Mouse (Mus musculus) cerebellum, postnatal 14 days (tissue): Measurements from ENCODE around the gene Usf1.
A peak's percentile ranks its signal among the peaks of the same experiment; 100 is the strongest.

Experiments used
- DNase-seq, 2 experiments: peaks; one replicate each; pipeline ENCODE4 v3.0.0; 2021; ENCODE audit warnings: mixed read lengths in 2 of 2

Gene Usf1

GRCm38 (mm10) chr1:171419291-171419882 lies 8.3 kb downstream of the Usf1 start:
- no peak for DNase-seq

DNA sequence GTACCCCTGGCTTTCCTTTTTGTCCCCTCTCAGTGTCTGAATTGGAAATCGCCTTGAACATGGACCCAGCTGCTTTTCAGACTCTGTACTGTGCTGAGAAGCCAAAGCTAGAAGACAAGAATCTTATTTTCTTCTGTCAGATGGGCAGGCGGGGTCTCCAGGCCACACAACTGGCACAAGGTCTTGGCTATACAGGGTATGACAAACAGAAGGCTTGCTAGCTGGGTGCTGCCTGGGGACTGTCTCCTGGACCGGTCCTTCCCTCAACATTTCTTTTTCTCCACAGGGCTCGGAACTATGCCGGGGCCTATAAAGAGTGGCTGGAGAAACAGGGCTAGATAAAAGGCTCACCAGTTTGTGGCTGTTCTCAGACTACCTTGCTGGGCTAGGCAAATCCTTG lies 8.8 kb downstream of the Usf1 start:
- no peak for DNase-seq

GRCm38 (mm10) chr1:171422504-171423095 lies 11.5 kb downstream of the Usf1 start:
- no peak for DNase-seq

DNA sequence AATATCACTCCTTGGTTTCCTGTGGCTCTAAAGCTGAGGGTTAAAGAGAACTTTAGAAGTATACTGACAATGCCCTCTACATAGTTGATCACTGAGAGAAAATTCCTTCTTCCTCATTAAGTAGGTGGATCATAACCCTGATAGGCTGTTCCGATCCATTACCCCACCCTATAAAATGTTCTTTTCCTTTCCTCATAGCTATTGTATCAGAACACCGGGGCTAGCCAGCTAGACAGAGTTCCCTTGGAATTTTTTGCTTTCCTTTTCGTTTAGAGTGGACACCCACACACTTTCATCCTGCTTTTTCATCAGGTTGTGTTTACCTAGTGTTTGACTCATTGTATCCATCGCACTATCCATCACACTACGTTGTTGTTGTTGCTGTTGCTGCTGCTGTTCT lies 13.5 kb downstream of the Usf1 start:
- no peak for DNase-seq

GRCm38 (mm10) chr1:171425126-171425525 lies 14.0 kb downstream of the Usf1 start:
- DNase-seq: no peak

DNA sequence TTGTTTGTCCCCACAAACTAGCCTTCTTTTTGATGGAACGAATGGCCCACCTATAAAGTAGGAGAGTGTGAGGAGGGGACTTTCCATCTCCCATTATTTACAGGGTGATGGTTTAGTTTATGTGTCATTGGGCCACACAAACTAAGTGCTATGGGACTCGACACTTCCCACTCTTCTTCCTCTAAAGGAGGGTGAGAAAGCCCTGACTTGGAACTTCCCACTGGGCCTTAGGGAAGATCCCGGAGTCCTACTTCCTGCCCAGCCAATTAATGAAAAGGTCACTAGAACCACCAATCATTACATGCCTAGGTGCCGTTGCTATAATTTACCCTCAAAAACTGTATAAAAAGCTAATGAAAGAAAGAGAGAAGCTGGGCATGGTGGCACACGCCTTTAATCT lies 21.0 kb downstream of the Usf1 start:
- DNase-seq: no peak

DNA sequence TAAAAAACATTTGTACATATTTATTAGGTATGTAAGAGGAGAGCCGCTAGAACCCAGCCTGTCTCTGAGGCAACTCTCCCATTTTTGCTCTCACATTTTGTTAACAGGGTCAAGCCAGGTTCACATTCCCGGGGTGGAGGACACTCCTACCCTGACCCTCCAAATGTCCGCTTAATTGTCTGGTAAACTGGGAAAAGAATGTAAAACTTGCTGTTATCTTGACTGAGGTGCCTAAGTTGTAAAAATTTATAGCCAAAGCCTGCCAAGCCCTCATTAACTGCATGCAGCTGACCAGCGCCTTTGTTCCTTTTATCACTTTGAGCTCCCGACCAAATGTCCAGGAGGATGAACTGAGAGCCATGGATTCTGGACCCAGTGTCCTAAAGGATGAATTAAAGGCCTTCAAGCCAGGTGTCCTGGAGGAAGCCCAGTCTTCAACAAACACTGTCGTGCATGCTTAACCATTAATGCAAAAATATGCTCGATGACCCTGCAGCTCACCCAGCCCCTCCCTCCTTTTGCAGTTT lies 24.2 kb downstream of the Usf1 start:
- DNase-seq: no peak

DNA sequence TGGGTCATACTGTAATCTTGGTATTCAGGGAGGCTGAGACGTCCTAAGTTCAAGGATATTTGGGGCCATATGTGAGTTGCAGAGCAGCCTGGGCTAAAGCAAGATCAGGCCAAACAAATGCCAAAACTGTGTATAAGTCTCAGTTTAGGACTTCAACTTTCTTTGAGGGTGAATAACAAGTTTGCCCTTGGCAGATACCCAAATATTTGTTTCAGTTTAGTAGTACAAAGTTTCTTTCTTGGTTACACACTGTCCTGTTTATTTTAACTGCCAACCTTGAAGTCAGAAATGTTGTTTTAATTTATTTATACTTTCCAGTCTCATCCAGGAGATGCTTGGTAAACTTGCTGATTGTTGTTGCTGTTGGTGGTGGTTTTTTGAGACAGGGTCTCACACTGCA lies 24.9 kb downstream of the Usf1 start:
- DNase-seq: no peak

DNA sequence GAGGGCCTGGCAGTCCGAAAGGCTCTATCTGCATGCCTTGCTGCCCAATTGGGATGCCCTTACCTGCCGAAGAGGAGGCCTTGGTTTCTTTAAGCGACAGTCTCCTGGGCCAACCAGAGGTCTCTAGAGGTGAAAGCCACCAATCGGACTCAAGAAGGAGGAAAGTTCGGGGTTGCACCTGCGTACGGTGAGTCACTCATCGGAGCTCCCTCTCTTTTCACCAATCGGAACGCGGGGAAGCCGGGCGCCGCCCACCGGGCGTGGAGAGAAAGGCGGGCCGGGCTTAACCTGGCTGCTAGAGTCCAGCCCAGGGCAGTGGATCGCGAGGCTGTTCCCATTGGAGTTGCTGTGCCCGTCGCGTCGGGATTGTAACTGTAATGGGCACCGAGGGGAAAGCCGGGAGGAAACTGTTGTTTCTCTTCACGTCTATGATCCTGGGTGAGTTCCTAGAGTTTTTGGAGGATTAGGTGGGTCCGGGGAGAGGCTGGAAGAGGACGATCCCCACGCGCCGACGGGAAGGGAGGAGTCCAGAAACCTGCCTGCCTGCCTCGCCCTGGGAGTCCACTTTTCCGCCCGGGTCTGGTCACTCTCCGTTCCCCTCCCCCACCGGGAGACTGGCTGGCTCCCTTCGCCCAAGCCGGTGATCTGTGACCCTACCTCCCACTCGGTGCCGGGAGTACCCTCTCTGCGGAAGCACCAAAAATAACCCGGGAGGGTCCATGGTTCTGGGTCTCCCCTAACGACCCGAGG lies 26.3 kb downstream of the Usf1 start, which contains the start of gene F11r:
Gene F11r, plus strand, starts transcription at position 272 of the 750 bp plus-strand sequence.
- DNase-seq: peak; percentile 85 to 87

GRCm38 (mm10) chr1:171438014-171438670 lies 27.0 kb downstream of the Usf1 start:
- no peak for DNase-seq

DNA sequence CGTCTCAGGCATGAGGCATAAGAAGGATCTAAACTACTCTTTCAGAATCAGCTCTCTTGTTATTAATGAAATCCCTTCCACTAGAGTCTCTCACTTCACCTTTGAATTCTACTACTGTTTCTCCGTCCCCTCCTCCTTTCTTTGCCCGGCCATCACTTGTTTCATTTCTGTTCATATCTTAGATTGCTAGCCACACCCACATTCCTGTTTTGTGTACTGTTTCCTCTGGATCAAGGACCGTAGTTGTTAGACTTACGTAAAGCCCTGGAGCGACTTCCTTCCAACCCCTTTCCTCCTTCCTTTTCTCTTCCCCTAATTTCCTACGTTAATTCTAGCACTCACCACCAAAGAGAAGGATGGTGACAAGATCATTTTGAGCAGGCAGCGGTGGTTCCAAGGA lies 28.0 kb downstream of the Usf1 start:
- no peak for DNase-seq

GRCm38 (mm10) chr1:171440025-171440725 lies 29.1 kb downstream of the Usf1 start:
- peak in 1 of 2 experiments; percentile 19 for DNase-seq

GRCm38 (mm10) chr1:171441466-171442412 lies 30.6 kb downstream of the Usf1 start:
- DNase-seq: no peak

GRCm38 (mm10) chr1:171442413-171442760 lies 31.3 kb downstream of the Usf1 start:
- DNase-seq: no peak

GRCm38 (mm10) chr1:171445050-171445449 lies 33.9 kb downstream of the Usf1 start:
- no peak for DNase-seq

DNA sequence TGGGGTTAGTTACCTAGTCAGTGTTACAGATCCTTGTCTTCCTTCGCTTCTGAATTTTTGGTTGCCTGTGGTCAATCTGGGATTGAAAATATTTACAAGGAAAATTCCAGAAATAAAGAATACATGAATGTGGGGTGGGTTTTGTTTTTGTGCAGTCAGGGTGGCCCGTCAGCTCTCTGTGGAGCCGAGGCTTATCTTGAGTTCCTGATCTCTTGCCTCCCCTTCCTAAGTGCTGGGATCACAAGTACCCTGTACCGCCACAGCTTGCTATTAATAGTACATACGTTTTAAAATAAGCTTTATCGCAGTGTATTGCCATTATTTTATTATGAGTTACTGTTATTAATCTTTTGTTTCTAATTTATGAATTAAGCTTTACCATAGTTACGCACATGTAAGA lies 35.7 kb downstream of the Usf1 start:
- DNase-seq: no peak

DNA sequence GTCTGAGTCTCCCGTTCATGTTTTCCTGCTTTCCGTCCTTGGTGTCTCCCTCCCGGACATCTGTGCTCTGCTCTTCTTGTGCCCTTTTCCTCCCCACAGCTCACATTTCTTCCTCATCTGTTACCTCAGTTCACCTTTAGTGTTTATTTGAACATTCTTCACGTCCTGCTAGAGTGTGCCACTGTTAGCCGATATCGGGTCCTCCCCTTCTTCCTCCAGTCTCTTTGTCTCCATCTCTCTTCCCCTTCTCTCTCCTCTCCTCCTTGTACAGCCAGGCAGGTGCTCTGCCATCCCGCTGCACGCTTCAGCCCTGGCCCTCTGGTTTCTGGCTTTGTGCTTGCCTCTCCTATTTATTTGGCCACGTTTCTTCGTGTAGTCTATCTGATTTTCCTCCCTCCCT lies 36.6 kb downstream of the Usf1 start:
- DNase-seq: no peak

- DNase-seq: no peak
Observed at GRCm38 (mm10) chr1:171450062-171450461, 38.9 kb downstream of the Usf1 start.

GRCm38 (mm10) chr1:171451001-171451400 lies 39.9 kb downstream of the Usf1 start:
- DNase-seq: no peak

DNA sequence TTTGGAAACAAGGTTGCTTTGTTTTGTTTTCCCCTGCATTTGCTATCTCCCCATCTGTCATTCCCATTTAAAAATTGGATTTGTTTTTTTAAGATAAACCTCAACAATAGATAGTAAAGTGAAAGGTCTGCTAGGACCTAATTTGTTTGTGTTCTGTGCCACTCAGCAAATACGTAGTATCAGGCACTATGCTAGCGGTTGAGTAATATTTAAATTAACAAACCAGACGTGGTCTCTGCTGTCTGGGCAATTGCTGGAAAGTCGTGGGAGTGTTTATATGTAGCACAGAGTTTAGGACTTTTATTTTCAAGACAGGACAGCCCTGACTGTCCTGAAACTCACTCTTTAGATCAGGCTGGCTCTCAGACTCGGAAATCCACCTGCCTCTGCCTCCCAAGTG lies 41.4 kb downstream of the Usf1 start:
- DNase-seq: no peak

- DNase-seq: no peak
Observed at GRCm38 (mm10) chr1:171452923-171453322, 41.8 kb downstream of the Usf1 start.

- no peak for DNase-seq
Observed at GRCm38 (mm10) chr1:171454926-171455325, 43.8 kb downstream of the Usf1 start.
